Mouse (Mus musculus): ENCODE data around the gene Fam185a. TPM values are rescaled to one million over a fixed set of nuclear protein-coding genes. Genes with fewer than 3 reads are reported as not detected.

Gene Fam185a
- polyA plus RNA-seq, 1 experiment from 2014 or later = 6.0 TPM

DNA sequence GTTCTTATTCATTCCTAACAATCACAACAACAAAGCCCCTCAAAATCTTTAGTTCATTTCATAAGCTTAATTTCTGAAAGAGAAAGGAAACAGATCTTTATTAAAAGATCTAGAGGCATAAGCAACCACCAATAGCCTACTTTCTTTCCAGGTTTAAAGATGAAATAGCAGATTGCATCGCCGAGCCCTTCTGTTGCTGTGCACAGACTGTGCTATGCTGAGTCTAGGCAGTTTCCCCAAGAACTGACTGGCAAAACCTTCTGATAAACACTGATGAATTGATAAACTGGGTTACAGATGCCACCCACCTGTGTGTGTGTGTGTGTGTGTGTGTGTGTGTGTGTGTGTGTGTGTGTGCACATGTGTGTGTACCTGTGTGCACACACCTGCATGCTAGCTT lies 76.2 kb downstream of the Fam185a start:
- Histone ChIP-seq H3K9me3 (no peaks in the 10 kb centered on the region), H3K4me1 (peaks cover 11% of the 10 kb centered on the region), H3K27ac (replicated peaks) (no peak overlapping the region), H3K27me3 (replicated peaks; ENCODE audit: low read depth, poor library complexity, severe bottlenecking) (no peaks in the 10 kb centered on the region), H3K36me3 (replicated peaks) (no peaks in the 10 kb centered on the region), H3K4me3 (no peak overlapping the region)
- WGBS = 88% methylated on average over 2 of the region's 2 CpGs
- no peak for DNase-seq (ENCODE audit: low spot score)

DNA sequence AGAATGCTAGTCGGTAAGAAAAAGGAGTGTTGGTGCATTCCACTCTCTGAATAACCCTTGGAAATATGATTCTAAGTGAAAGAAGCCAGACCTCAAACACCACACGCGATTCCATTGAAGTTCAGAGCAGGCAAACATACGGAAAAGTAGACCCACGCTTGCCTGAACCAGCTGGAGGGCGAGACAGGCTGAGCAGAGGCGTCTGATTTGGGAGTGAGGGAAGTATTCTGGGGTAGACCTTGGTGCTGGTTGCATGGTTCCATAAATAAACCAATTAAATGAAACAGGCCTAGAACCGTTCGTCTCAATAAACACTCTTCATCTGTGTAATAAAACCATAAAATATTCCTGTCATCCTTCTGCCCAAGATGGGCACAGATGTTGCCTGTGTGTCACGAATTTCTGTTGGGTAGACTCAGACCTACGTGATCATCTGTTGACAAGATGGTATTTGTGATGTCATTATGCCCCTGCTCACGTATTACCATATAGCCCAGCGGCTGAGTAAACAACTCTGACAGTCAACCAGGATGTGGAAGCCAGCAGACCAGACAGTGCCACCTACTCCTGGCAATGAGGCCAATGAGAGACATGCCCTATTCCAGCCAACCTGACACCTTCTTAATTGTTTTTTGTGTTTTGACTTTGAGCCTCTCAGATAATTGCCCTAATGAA lies 78.3 kb downstream of the Fam185a start:
- Histone ChIP-seq H3K27me3 (replicated peaks; ENCODE audit: low read depth, poor library complexity, severe bottlenecking) (no peaks in the 10 kb centered on the region), H3K4me1 (no peaks in the 10 kb centered on the region), H3K36me3 (replicated peaks) (no peaks in the 10 kb centered on the region), H3K4me3 (no peak overlapping the region), H3K27ac (replicated peaks) (no peak overlapping the region), H3K9me3 (no peaks in the 10 kb centered on the region)
- WGBS = 87% methylated on average over 13 of the region's 13 CpGs
- DNase-seq (ENCODE audit: low spot score) = no peak

DNA sequence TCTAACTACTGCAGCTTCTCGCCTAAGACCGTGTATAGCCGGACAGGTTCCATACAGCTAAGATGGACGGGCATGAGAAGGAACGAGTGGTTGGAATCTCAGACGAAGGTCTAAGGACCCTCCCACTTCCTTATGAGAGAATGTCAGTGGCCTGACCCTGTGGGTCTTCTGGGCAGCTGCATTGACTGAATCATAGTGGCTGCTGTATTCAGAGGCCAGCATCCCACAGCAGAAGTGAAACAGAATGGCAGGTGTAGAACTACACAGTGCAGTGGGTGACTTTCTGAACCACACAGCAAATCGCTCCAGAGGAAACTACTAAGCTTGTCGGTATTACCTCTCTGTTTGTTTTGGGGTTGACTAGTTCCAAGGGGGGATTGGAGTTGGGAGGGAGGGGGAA lies 80.4 kb downstream of the Fam185a start:
- no peak overlapping the region for H3K27ac ChIP-seq (replicated peaks)
- no peak overlapping the region for H3K4me3 ChIP-seq
- H3K27me3 ChIP-seq (replicated peaks; ENCODE audit: low read depth, poor library complexity, severe bottlenecking) = no peaks in the 10 kb centered on the region
- no peak for DNase-seq (ENCODE audit: low spot score)
- no peaks in the 10 kb centered on the region for H3K9me3 ChIP-seq
- 91% methylated on average over 8 of the region's 8 CpGs for WGBS
- no peaks in the 10 kb centered on the region for H3K36me3 ChIP-seq (replicated peaks)
- no peaks in the 10 kb centered on the region for H3K4me1 ChIP-seq

DNA sequence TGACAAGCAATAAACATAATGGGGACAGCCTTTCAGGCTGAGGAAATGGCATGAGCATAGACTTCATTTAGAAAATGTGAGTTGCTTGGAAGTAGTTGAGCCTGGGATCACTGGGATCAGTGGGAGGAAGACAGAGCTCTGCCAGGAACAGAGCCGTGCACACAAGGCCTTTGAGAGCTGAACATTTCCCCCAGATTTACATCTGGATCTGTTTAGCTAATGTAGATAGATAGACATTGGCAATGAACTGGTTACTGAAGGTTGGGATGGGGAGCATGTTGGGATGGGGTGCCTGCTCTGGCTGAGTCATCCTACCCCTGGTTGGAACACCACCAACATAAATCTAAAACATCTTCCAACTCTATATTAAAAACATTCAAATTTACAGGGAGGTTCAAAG lies 82.1 kb downstream of the Fam185a start:
- WGBS = 39% methylated on average over 1 of the region's 1 CpGs
- no peak for DNase-seq (ENCODE audit: low spot score)
- no peak overlapping the region for H3K27ac ChIP-seq (replicated peaks)

DNA sequence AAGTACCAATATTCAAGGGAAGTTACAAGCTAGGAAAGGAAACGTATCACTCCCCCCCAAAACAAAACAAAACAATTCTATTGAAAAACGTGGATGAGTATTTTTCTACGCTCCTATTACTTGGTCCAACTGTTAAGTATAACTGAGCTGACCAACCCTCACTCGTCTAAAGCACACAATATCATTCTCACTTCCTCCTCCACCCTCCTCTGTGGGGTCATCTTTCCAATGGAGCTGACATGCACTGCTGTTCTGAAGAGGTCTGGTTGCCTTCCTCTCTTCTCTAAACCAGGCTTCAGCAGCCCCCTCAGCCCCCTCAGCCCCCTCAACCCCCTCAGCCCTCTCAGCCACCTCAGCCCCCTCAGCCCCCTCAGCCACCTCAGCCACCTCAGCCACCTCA lies 85.0 kb downstream of the Fam185a start:
- Histone ChIP-seq H3K4me1 (no peaks in the 10 kb centered on the region), H3K9me3 (no peaks in the 10 kb centered on the region), H3K27me3 (replicated peaks; ENCODE audit: low read depth, poor library complexity, severe bottlenecking) (no peaks in the 10 kb centered on the region), H3K4me3 (no peak overlapping the region), H3K27ac (replicated peaks) (no peak overlapping the region), H3K36me3 (replicated peaks) (no peaks in the 10 kb centered on the region)
- 79% methylated on average over 4 of the region's 4 CpGs for WGBS
- DNase-seq (ENCODE audit: low spot score) = no peak

More for the DNA sequence above, 82.1 kb downstream of the Fam185a start:
- Histone ChIP-seq H3K9me3 (no peaks in the 10 kb centered on the region), H3K4me1 (no peaks in the 10 kb centered on the region), H3K4me3 (no peak overlapping the region), H3K36me3 (replicated peaks) (no peaks in the 10 kb centered on the region), H3K27me3 (replicated peaks; ENCODE audit: low read depth, poor library complexity, severe bottlenecking) (no peaks in the 10 kb centered on the region)

DNA sequence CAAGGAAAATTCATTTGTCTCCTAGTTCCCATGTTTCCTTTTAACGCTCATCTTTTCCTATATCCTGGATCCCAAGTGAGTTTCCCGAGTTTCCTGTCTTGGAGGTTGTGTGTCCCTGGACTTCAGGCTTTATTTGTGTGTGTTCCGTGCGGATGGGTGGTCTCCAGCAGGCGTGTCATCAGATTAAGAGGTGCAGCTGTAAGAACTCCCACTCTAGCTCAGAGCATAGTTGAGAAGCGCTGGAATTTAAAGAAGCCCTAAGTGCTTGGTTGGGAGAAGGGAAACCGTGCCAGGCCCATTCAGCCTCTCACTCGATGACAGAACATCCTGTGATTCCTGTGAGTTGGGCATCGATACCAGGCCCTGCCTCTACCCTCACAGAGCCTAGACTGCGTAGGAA lies 88.6 kb downstream of the Fam185a start:
- H3K4me1 ChIP-seq = no peaks in the 10 kb centered on the region
- DNase-seq (ENCODE audit: low spot score) = no peak
- no peak overlapping the region for H3K27ac ChIP-seq (replicated peaks)
- 77% methylated on average over 10 of the region's 10 CpGs for WGBS
- H3K4me3 ChIP-seq = no peak overlapping the region
- H3K9me3 ChIP-seq = no peaks in the 10 kb centered on the region
- no peaks in the 10 kb centered on the region for H3K36me3 ChIP-seq (replicated peaks)
- no peaks in the 10 kb centered on the region for H3K27me3 ChIP-seq (replicated peaks; ENCODE audit: low read depth, poor library complexity, severe bottlenecking)

DNA sequence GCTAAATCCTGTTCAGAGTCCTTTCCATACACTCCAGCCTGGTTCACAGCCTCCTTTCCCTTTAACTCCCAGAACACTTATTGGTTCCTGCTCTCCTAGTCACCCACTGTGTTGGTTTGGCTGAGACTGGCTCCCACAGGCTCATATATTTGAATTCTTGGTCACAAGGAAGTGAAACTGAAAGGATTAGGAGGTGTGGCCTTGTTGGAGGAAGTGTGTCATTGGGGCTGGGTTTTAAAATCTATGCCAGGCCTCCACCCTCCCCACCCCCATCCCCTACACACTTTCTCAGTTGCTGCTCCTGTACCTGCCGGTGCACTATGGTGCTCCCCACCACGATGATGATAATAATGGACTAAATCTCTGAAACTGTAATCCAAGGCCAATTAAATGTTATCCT lies 92.8 kb downstream of the Fam185a start:
- Histone ChIP-seq H3K27ac (replicated peaks) (no peak overlapping the region), H3K4me1 (no peaks in the 10 kb centered on the region), H3K36me3 (replicated peaks) (no peaks in the 10 kb centered on the region), H3K9me3 (no peaks in the 10 kb centered on the region), H3K4me3 (no peak overlapping the region), H3K27me3 (replicated peaks; ENCODE audit: low read depth, poor library complexity, severe bottlenecking) (no peaks in the 10 kb centered on the region)
- WGBS = 92% methylated on average over 2 of the region's 2 CpGs
- no peak for DNase-seq (ENCODE audit: low spot score)

DNA sequence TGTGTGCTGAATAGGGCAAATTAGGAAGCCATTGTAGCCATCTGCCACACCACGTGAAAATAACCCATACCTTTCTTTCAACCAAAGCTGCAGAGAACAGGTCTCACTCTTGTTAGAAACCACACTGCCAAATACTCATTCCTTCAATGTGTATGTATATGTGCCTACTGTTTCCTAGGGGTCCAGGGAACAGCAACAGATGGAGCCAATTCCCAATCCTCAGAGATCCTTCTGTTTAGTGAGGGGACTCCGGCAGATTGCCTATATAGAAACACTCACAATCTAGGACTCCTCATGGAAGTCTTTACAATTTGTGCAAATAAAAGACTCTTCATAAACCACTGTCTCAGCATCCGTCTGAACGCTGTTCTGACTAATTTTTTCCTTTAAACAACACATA lies 93.4 kb downstream of the Fam185a start:
- no peaks in the 10 kb centered on the region for H3K9me3 ChIP-seq
- no peak overlapping the region for H3K4me3 ChIP-seq
- no peak for DNase-seq (ENCODE audit: low spot score)
- no peak overlapping the region for H3K27ac ChIP-seq (replicated peaks)
- H3K4me1 ChIP-seq = no peaks in the 10 kb centered on the region
- WGBS = 79% methylated on average over 4 of the region's 4 CpGs
- no peaks in the 10 kb centered on the region for H3K27me3 ChIP-seq (replicated peaks; ENCODE audit: low read depth, poor library complexity, severe bottlenecking)
- H3K36me3 ChIP-seq (replicated peaks) = no peaks in the 10 kb centered on the region

DNA sequence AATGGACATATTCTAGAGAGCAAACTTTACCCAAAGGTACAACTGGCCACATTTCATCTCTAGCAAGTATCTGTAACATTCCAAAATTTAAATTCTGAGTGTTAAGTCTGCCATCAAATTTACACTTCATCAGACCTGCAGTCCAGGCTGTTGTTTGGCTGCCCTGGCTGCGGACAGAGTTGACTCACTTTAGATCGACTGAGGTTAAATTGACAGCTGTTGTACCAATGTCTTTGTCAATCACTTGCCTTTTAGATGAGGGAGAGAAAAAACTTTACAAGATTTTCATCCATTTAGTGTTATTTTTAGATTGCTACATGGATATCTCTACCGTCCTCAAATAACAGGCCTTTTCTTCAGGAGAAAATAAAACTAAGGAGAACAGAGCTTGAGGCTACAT lies 94.4 kb downstream of the Fam185a start:
- H3K9me3 ChIP-seq = no peaks in the 10 kb centered on the region
- H3K27ac ChIP-seq (replicated peaks) = no peak overlapping the region
- 77% methylated on average over 3 of the region's 3 CpGs for WGBS
- no peaks in the 10 kb centered on the region for H3K36me3 ChIP-seq (replicated peaks)
- H3K4me1 ChIP-seq = no peaks in the 10 kb centered on the region
- no peak overlapping the region for H3K4me3 ChIP-seq
- no peaks in the 10 kb centered on the region for H3K27me3 ChIP-seq (replicated peaks; ENCODE audit: low read depth, poor library complexity, severe bottlenecking)
- DNase-seq (ENCODE audit: low spot score) = no peak

DNA sequence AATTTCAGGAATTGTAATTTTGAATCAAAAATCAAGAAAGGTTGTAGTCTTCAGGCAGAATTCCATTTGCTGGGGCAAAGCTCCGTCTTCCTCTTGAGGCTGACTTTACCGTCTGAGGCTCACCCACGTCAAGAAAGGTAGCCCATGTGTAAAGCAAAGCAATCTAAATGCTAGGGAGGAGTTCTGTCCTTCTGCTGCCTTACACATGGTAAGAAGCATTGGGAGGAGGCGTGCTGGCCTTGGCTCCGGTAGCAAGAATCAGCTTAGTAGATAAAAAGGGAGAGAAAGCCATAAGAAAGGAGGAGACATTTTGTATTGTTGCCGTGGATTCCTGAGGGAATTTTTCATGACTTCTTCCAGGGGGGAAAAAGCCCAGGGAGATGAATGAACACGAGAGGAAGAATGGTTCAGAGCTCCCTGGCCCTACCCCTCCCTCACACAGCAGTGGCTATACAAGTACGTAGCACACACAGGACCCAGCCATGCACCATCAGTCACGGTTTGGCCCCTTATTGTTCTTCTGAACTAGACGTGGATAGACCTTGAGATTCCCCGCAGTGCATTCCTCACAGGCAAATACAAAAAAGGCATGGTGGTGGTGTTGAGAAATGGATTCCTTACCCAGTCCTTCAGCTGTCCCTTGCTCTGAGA lies 102.2 kb downstream of the Fam185a start:
- Histone ChIP-seq H3K4me1 (no peaks in the 10 kb centered on the region), H3K27ac (replicated peaks) (no peak overlapping the region), H3K27me3 (replicated peaks; ENCODE audit: low read depth, poor library complexity, severe bottlenecking) (no peaks in the 10 kb centered on the region), H3K4me3 (no peak overlapping the region), H3K9me3 (no peaks in the 10 kb centered on the region; the same call in 1 of the 2 replicates), H3K36me3 (replicated peaks) (no peaks in the 10 kb centered on the region)
- no peak for DNase-seq (ENCODE audit: low spot score)
- WGBS = 61% methylated on average over 11 of the region's 11 CpGs

DNA sequence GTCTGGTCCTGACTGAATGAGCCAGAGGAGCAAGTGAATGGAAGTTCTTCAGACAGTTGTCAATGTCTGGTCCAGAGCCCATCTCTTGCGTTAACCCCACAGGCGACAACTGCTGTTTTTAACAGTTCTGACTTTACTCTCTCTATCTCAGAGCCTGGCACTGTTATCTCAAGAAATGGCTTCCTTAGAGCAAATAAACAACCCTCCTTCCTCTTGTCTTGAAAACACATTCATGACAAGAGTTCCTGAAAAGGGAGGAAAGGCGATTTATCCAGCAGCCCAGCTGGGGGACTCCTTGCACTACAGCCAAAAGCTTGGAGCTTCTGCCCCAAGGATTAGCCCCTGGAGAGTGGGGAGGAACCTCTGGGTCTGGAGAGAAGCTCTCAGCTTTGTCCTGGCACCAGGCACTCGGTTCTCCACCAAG lies 102.7 kb downstream of the Fam185a start:
- Histone ChIP-seq H3K4me3 (no peak overlapping the region), H3K4me1 (no peaks in the 10 kb centered on the region), H3K27me3 (replicated peaks; ENCODE audit: low read depth, poor library complexity, severe bottlenecking) (no peaks in the 10 kb centered on the region), H3K27ac (replicated peaks) (no peak overlapping the region), H3K9me3 (no peaks in the 10 kb centered on the region; the same call in 1 of the 2 replicates), H3K36me3 (replicated peaks) (no peaks in the 10 kb centered on the region)
- 77% methylated on average over 4 of the region's 4 CpGs for WGBS
- no peak for DNase-seq (ENCODE audit: low spot score)

DNA sequence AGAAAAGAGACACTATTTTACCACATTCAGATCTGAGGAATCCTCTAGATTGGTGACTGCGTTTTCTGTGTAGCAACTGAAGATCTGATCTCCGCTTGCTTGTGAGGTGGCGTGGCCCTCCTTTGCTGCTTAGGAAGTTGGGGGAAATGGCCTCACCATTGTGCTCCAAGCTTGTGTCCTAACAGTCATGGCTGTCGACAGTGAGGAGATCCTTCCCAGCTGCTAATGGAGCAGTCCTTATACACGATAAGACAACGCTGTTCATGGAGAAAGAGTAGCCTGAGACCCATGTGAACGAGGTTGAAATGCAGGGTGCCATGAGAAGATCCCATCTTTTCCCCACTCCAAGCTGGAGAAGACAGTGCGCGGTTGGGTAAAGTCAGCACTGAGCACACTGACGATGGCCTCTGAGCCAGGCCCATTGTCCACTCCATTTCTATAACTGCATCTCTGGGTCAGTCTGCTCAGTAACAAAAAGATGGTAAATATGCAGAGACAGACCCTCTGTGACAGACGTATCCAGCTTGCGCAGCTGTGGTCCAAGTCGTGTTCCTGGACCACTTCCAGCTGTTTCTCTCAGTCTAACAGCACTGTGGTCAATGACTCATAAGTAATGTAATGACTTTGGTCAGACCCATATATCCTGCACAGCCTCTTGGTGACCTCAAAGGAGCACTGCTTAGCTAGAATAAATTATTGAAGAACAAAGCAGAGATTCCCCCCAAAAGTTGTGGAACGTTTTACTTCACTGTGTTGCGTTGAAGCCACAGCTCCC lies 103.5 kb downstream of the Fam185a start:
- Histone ChIP-seq H3K4me1 (no peaks in the 10 kb centered on the region), H3K27me3 (replicated peaks; ENCODE audit: low read depth, poor library complexity, severe bottlenecking) (no peaks in the 10 kb centered on the region), H3K36me3 (replicated peaks) (no peaks in the 10 kb centered on the region), H3K9me3 (no peaks in the 10 kb centered on the region; the same call in 1 of the 2 replicates), H3K27ac (replicated peaks) (no peak overlapping the region), H3K4me3 (no peak overlapping the region)
- 93% methylated on average over 15 of the region's 15 CpGs for WGBS
- no peak for DNase-seq (ENCODE audit: low spot score)
